Mouse (Mus musculus) limb, embryonic 11.5 days (tissue): Measurements from ENCODE around the gene Slc17a8. TPM values are rescaled to one million over a fixed set of nuclear protein-coding genes. Genes with fewer than 3 reads are reported as not detected.

Experiments
- ATAC-seq: fragments of 200-750 bp; cut with Nextera tagmentation; 2 replicates; pipeline ENCODE4 v1.8.0; 2017; ENCODE audit warnings: low read depth; ENCODE audit not compliant: insufficient number of reproducible peaks, low FRiP score, low TSS enrichment
- DNase-seq: peaks from one replicate; pipeline ENCODE4 v3.0.0-alpha.2; 2015; ENCODE audit warnings: low spot score
- H3K27ac ChIP-seq: fragments of 300-500 bp; sonication (generic); replicated peaks from 2 replicates; pipeline ENCODE4 v1.5.1; 2014; ENCODE audit warnings: low read depth, mild to moderate bottlenecking, low read length
- H3K27me3 ChIP-seq: fragments of 300-500 bp; sonication (generic); 2 replicates; pipeline ENCODE4 v1.6.1; 2014; ENCODE audit warnings: mild to moderate bottlenecking, low read length, mixed read lengths; ENCODE audit not compliant: control insufficient read depth, insufficient read depth
- H3K36me3 ChIP-seq: fragments of 300-500 bp; sonication (generic); 2 replicates; pipeline ENCODE4 v1.6.1; 2014; ENCODE audit warnings: mild to moderate bottlenecking, low read length, moderate library complexity, mixed read lengths; ENCODE audit not compliant: control insufficient read depth, insufficient read depth
- H3K4me1 ChIP-seq: fragments of 300-500 bp; sonication (generic); 2 replicates; pipeline ENCODE4 v1.6.1; 2014; ENCODE audit warnings: low read length, mixed read lengths; ENCODE audit not compliant: control insufficient read depth, insufficient read depth
- H3K4me2 ChIP-seq: fragments of 300-500 bp; sonication (generic); 2 replicates; pipeline ENCODE4 v1.6.1; 2014; ENCODE audit warnings: low read depth, mild to moderate bottlenecking, moderate library complexity; ENCODE audit not compliant: severe bottlenecking
- H3K4me3 ChIP-seq: fragments of 300-500 bp; sonication (generic); 2 replicates; pipeline ENCODE4 v1.5.1; 2014; ENCODE audit warnings: low read depth, low read length
- H3K9ac ChIP-seq: fragments of 300-500 bp; sonication (generic); 2 replicates; pipeline ENCODE4 v1.6.1; 2014; ENCODE audit warnings: mild to moderate bottlenecking, low read length
- H3K9me3 ChIP-seq: fragments of 300-500 bp; sonication (generic); 2 replicates; pipeline ENCODE4 v1.6.1; 2016; ENCODE audit warnings: low read length; ENCODE audit not compliant: control insufficient read depth
- WGBS: fragments of 180-500 bp; shearing (Covaris S2); extraction: QIAGEN DNeasy Blood & Tissue Kit; methylation state at CpG from one replicate; pipeline ENCODE4 v1.1.7; 2014; 5-methylcytosine and 5-hydroxymethylcytosine counted together
- polyA plus RNA-seq: library from polyadenylated mRNA; unstranded; fragments of >200 nt; fragmentation: Nextera tagmentation; extraction: Ambion mirVana; gene quantifications from 2 replicates; pipeline ENCODE4 v1.2.1, GENCODE M21; 2014

The Slc17a8 gene
- polyA plus RNA-seq, 1 experiment from 2014 or later: not detected

GRCm38 (mm10) chr10:89637001-89637400 is 15.9 kb upstream of the Slc17a8 start:
- peaks cover 7% of the 10 kb centered on the region for H3K36me3 ChIP-seq
- 93% methylated on average over 3 of the region's 3 CpGs for WGBS
- DNase-seq: no peak

GRCm38 (mm10) chr10:89635018-89635417 is 14.0 kb upstream of the Slc17a8 start:
- WGBS: 90% methylated on average over 5 of the region's 5 CpGs
- Histone ChIP-seq H3K9ac (no peak overlapping the region), H3K36me3 (no peaks in the 10 kb centered on the region; the same call in 1 of the 2 replicates), H3K27me3 (no peaks in the 10 kb centered on the region), H3K4me1 (no peaks in the 10 kb centered on the region), H3K4me3 (no peak overlapping the region), H3K27ac (no peak overlapping the region), H3K4me2 (no peak overlapping the region), H3K9me3 (no peaks in the 10 kb centered on the region)
- no peak for ATAC-seq
- no peak for DNase-seq

More at GRCm38 (mm10) chr10:89637001-89637400, 15.9 kb upstream of the Slc17a8 start:
- Histone ChIP-seq H3K9ac (no peak overlapping the region), H3K27ac (no peak overlapping the region), H3K27me3 (no peaks in the 10 kb centered on the region), H3K4me1 (no peaks in the 10 kb centered on the region), H3K4me2 (no peak overlapping the region), H3K9me3 (no peaks in the 10 kb centered on the region), H3K4me3 (no peak overlapping the region)
- ATAC-seq: no peak

DNA sequence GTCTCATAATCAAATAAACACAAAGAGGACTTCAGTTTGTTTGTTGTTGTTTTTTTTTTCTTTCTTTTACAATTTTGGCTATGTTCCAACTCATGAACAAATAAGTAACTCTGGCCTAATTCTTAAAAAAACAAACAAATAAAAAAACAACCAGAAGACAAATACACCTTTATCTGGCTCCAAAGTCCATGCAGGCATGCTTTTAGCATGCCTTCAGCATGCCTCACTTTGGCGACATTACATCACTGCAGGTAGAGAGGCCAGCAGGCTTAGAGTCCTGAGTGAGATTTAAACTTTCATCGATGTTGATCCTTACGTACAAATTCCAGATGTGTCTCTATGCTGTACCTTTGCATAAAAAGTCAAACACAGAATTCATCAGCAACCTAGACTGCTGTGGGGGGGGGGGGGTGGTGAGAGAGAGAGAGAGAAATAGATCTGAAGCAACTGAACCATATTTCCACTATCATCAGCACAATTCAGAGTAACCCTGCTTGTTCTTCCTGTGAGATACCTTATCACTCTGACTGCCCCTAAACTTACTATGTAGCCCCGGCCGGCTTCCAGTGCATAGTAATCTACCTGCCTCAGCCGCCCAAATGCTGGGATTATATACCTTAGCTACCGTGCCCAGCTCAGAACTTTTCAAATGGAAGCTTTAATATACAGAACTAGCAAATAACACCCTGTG is 12.8 kb upstream of the Slc17a8 start:
- Histone ChIP-seq H3K4me2 (no peak overlapping the region), H3K27ac (no peak overlapping the region), H3K4me3 (no peak overlapping the region), H3K4me1 (no peaks in the 10 kb centered on the region), H3K9me3 (no peaks in the 10 kb centered on the region), H3K36me3 (no peaks in the 10 kb centered on the region; the same call in 1 of the 2 replicates), H3K9ac (no peak overlapping the region), H3K27me3 (no peaks in the 10 kb centered on the region)
- ATAC-seq (no peak), DNase-seq (no peak)
- WGBS: 87% methylated on average over 7 of the region's 7 CpGs

DNA sequence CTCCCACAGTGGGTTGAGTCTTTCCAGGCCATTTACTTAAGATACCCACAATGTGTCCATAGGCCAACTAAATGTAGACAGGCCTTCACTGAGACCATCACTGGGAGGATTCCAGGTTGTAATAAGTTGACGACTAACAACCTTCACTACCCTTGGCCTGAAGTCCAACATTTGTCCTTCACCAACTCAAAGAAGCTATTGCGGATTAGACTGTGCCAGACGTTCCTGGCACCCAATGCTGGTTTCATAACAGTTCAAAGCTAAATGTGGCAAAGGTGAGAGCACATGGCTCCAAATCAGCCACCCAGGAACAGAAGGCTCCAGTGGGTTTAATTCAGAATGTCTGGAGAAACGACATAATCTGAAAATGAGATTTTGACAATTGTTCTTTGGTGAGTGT is 12.1 kb upstream of the Slc17a8 start:
- WGBS: 89% methylated on average over 4 of the region's 4 CpGs
- Histone ChIP-seq H3K9ac (no peak overlapping the region), H3K4me2 (no peak overlapping the region)

GRCm38 (mm10) chr10:89631831-89632230 is 10.8 kb upstream of the Slc17a8 start:
- no peak overlapping the region for H3K4me2 ChIP-seq
- H3K36me3 ChIP-seq: no peaks in the 10 kb centered on the region
- H3K4me3 ChIP-seq: no peak overlapping the region
- no peak overlapping the region for H3K27ac ChIP-seq
- ATAC-seq: no peak
- H3K9me3 ChIP-seq: no peaks in the 10 kb centered on the region
- no peaks in the 10 kb centered on the region for H3K4me1 ChIP-seq
- 74% methylated on average over 5 of the region's 5 CpGs for WGBS
- DNase-seq: no peak
- no peak overlapping the region for H3K9ac ChIP-seq
- no peaks in the 10 kb centered on the region for H3K27me3 ChIP-seq

More for the DNA sequence above, 12.1 kb upstream of the Slc17a8 start:
- Histone ChIP-seq H3K27ac (no peak overlapping the region), H3K4me3 (no peak overlapping the region), H3K36me3 (no peaks in the 10 kb centered on the region), H3K27me3 (no peaks in the 10 kb centered on the region), H3K4me1 (no peaks in the 10 kb centered on the region), H3K9me3 (no peaks in the 10 kb centered on the region)
- no peak for ATAC-seq
- no peak for DNase-seq

DNA sequence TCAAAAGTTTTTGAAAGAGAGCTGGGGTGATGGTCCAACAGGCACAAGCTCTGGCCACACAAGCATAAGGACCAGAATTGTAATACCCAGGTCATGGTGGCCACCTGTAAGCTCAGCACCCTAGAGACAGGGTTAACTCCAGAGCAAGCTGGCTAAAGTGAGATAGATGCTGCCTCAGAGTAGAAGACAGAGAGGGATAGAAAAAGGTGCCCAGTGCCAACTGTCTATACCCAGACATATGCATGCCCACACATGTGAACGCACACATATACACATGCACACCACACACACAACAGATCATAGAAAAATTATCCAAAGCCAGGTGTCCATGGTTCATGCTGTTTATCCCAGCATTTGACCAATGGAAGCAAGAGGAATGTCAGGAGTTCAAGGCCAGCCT is 9.5 kb upstream of the Slc17a8 start:
- Histone ChIP-seq H3K4me2 (no peak overlapping the region), H3K4me1 (no peaks in the 10 kb centered on the region), H3K27ac (no peak overlapping the region), H3K9ac (no peak overlapping the region), H3K9me3 (no peaks in the 10 kb centered on the region), H3K4me3 (no peak overlapping the region), H3K36me3 (no peaks in the 10 kb centered on the region), H3K27me3 (no peaks in the 10 kb centered on the region)
- WGBS: 97% methylated on average over 1 of the region's 1 CpGs
- no peak for DNase-seq
- peak; percentile 29; the same call in 1 of the 2 replicates for ATAC-seq

DNA sequence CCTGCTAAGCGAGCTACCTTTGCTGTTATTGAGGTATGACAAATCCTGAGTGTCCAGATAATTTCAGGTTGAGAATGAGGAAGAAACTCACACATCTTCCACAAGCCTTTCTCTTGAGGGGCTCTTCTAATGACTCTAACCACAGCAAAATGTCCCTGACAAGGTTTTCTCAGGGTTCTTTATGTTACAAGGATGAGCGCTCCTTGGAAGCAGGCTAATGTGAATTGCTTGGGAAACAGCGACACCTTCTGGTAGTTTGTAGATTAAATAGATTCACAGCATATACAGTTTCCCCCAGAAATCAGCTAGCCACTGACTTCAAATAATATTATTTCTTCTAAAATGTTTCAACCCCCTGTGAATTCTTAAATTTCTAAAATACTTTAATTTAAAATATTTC is 9.0 kb upstream of the Slc17a8 start:
- WGBS: 31% methylated on average over 3 of the region's 3 CpGs
- ATAC-seq: peak; percentile 65; the same call in 1 of the 2 replicates
- DNase-seq: peak; percentile 48

GRCm38 (mm10) chr10:89626714-89627113 is 5.7 kb upstream of the Slc17a8 start:
- Histone ChIP-seq H3K27me3 (no peaks in the 10 kb centered on the region), H3K36me3 (no peaks in the 10 kb centered on the region), H3K27ac (no peak overlapping the region), H3K4me3 (no peak overlapping the region), H3K9me3 (no peaks in the 10 kb centered on the region), H3K9ac (no peak overlapping the region), H3K4me2 (no peak overlapping the region), H3K4me1 (no peaks in the 10 kb centered on the region)
- DNase-seq: no peak
- WGBS: 83% methylated on average over 2 of the region's 2 CpGs
- ATAC-seq: no peak

More for the DNA sequence above, 9.0 kb upstream of the Slc17a8 start:
- no peaks in the 10 kb centered on the region for H3K9me3 ChIP-seq
- no peak overlapping the region for H3K4me3 ChIP-seq
- no peak overlapping the region for H3K27ac ChIP-seq
- no peaks in the 10 kb centered on the region for H3K27me3 ChIP-seq
- no peak overlapping the region for H3K4me2 ChIP-seq
- no peaks in the 10 kb centered on the region for H3K4me1 ChIP-seq
- no peaks in the 10 kb centered on the region for H3K36me3 ChIP-seq
- no peak overlapping the region for H3K9ac ChIP-seq

DNA sequence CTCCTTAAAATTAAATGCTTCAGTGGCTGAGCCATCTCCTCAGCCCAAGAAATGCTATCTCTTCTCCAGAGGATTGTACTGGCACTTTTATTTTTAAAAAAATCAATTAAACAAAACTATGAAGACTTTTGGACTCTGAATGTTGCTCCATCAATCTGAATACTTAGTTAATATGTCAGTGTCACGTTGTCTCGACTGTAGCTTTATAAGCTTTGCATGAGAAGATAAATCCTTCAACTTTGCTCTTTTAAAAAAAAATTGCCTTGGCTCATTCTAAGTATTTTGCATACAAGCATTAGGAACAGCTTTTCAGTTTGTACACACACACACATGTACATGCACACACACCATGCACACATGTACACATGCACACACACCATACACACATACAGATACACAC is 3.1 kb upstream of the Slc17a8 start:
- no peak overlapping the region for H3K4me3 ChIP-seq
- DNase-seq: no peak
- no peak for ATAC-seq
- no peaks in the 10 kb centered on the region for H3K27me3 ChIP-seq
- no peak overlapping the region for H3K4me2 ChIP-seq
- no peak overlapping the region for H3K27ac ChIP-seq
- no peaks in the 10 kb centered on the region for H3K9me3 ChIP-seq
- WGBS: 93% methylated on average over 2 of the region's 2 CpGs
- no peaks in the 10 kb centered on the region for H3K36me3 ChIP-seq
- H3K4me1 ChIP-seq: no peaks in the 10 kb centered on the region
- no peak overlapping the region for H3K9ac ChIP-seq
